Mouse (Mus musculus): ENCODE results near the gene Cntn5.

Cntn5 gene

DNA sequence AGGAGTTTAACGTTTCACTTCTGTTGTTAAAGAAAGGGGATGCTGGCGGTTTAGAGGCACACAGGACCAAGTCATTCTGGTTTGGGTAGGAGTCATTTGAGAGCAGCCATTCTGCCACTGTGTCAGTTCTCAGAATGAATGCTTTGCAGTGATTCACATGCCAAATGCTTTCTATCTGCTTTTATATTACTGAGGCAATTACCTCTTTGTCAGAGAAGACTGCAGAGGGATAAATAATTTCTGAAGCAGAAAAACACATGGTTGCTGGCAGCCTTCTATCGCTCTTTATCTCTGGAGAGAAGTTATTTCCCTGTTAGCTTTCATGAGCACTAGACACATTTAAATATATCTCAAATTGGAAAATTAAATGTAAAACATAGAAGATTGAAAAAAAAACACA is 1207.9 kb downstream of the Cntn5 start:
- no peak for DNase-seq (ENCODE audit: low spot score)

DNA sequence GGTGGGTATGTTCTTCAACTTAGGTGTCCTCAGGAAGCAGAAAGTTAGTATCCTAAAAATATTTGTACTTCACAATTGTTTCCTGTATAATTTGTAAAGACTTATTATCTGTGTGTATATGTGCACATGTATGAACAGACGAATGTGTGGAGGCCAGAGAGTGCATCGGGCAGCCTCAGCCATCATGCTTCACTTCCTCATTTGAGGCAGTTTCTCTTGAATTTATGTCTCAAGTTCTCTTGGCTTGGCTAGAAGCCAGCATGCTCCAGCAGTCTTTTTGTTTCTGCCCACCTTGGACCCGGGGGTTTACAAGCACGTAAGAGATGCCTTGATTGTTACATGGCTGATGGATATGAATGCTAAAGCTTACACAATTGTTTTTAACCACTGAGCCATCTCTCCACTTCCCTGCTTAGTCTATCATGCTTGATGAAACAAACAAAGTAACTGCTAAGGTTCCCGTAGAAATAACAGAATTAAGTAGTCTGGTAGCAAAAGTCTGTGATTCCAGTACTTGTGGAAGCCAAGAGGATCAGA is 1222.2 kb downstream of the Cntn5 start:
- DNase-seq (ENCODE audit: low spot score) = no peak

DNA sequence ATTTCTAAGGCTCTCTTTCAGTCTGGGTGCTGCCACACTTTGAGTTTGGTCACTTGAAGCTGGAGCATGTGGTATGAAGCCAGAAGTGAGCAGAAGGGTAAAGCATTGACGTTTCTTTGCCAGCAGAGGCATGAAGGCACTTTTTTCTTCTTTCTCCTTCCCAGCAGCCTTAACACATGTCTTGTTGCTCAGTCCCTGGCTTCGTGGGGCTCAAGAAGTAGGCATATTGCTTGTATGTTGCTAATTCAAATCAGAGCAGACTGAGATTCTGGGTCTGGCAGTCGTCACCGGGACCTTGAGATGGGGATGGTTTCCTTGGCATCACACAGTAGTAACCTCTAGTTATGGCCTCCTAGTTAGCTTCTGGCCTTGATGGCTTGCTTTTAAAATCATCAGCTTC is 1228.5 kb downstream of the Cntn5 start:
- DNase-seq (ENCODE audit: low spot score) = no peak

DNA sequence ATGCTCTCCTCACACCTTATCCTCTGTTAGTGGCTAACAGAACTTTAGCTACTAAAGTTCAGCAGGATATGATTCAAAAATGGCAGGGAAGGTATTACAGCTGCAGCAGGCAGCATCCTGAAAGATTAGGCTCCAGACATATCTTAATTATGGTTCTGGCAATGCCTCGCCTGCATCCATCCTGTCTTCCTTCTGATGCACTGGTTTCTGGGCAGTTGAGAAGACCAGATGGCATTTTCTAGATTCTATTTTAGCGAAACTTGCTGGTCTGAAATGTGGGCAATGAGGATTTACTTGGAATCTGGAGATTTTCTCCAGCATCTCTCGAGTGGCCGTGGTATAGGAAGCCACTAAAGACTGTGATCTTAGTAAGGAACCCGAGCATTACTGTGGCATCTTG is 1230.0 kb downstream of the Cntn5 start:
- no peak for DNase-seq (ENCODE audit: low spot score)

DNA sequence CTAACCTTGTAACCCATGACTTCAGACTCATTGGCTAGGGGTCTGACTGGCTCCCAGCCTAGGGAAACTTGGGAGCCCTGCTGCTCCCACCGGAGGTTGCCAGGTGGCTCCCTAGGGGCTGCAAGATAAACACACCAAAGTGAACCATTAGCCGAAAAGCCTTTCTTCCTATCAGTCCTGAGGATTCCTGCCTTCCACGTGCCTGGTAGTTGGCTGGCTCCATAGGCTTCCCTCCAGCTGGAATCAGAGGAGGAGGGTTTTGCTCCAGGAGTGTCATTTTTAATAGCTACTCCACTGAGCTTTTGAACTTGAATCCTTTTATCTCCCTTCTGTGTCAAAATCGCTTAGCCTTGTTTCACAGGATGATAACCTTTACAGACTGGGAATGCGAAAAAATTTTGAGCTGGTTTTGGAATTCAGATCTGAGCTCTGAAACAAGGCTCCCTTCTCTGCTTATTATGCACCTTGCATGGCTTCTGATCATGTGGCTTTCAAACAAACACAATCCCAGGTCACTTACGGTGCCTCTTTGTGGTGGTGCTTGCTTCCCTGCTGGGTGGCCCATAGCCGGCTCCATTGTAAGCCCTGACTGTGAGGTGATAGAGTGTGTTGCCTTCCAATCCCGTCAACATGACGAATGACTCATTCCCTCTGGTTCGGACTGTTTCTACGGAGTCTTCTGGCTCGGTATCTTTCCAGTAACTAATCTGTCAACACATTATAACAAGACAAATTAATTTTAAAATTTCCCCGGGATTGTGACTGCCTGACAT is 1231.1 kb downstream of the Cntn5 start:
- DNase-seq (ENCODE audit: low spot score) = no peak

DNA sequence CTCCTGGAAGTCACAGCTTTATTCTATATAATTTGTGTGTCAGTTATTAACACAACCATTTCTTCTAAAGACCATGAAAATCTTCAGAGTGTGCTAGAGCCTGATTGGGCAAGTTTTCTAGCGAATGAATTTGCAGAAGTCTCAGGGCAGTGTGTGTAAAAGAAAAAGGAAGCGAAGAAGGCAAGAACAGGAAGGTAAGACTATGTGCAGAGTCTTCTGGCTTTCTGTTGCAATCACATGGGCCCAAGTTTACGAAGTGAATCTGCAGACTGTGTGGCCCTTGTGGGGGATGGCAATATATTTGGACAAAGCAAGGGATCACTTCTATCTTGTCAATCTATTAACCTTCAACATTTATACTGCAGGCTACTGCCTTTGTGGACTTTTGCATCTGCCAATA is 1251.1 kb downstream of the Cntn5 start:
- no peak for DNase-seq (ENCODE audit: low spot score)

DNA sequence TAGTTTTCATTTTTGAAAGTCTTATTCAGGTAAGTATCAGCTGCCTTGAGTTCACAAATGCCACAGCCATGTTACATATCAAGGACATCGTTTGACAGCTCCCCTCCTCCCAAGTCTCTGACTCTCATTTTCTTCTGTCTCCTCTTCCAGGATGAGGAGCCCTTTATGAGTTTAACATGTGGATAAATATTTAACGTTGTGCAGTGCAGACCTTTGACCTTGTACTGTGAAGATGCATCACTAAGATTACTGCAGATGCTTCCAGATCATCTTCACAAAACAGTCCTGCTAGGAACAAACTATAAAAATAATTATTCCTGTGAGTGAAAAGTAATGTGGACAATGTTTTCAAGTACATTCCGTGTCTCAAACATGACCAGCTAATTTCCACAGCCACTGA is 1257.2 kb downstream of the Cntn5 start:
- DNase-seq (ENCODE audit: low spot score) = no peak

DNA sequence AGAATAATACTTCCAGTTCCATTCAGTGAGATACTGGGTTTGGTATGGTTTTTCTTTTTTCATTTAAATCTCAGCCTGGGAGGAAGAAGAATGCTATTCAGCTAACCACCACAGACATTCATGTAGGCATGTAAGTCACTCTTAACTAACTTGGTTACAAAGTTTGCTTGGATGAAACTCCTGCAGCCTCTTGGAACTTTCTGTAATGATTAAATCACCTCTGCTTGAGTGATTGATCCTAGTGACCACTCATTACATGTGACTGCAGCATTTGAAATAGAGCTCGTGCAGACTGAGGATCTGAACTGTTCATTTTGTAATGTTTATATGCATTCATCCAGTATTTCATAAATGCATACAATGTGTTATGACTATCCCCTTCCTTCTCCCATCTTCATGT is 1258.3 kb downstream of the Cntn5 start:
- DNase-seq (ENCODE audit: low spot score) = no peak
